Mouse (Mus musculus): ENCODE data around the gene Gm28576. TPM values are rescaled to one million over a fixed set of nuclear protein-coding genes. Genes with fewer than 3 reads are reported as not detected.

Gene Gm28576
- not detected in 2 replicates for polyA plus RNA-seq (2021; fragmentation: Nextera tagmentation)
- long read RNA-seq, experiment 1, result 0 reads
- long read RNA-seq, experiment 2, result 0 reads

GRCm38 (mm10) chrY:7722641-7723040 is at the start of gene Gm28576:
TSS of gene Gm28576 (plus strand) at chrY:7722941.

Other genes with a start within 250 kb of the Gm28576 start
- gene Gm20826, start 84.5 kb upstream of the Gm28576 start, polyA plus RNA-seq (2021; fragmentation: Nextera tagmentation), result not detected in 2 replicates